Mouse (Mus musculus) heart, postnatal 10 days (tissue): Measurements from ENCODE around the gene Mctp1. TPM values are rescaled to one million over a fixed set of nuclear protein-coding genes. Genes with fewer than 3 reads are reported as not detected.
"Not testable (repeated sequence)": the region's sequence is repeated elsewhere in the genome, so short reads cannot be mapped to it uniquely, and the experiment has no call there.

Experiments
- DNase-seq, 2 experiments: peaks; one replicate each; pipeline ENCODE4 v3.0.0; 2021
- intact Hi-C: fragments of 180-260 bp; cut with DNase I; formaldehyde crosslinking; loops from one replicate; pipeline ENCODE4 v1.15.1; 2025
- total RNA-seq, 2 experiments: library from RNA; stranded (reverse); gene quantifications; 2 replicates each; pipeline ENCODE4 v1.2.3; 2021

The Mctp1 gene
- total RNA-seq, 2 experiments from 2014 or later, result 1.3 to 1.4 TPM

GRCm38 (mm10) chr13:76895770-76896456, 511.6 kb downstream of the Mctp1 start:
- intact Hi-C loops, result no loop called here
- no peak for DNase-seq

- no peak for DNase-seq
- intact Hi-C loops, result no loop called here
These were observed 512.1 kb downstream of the Mctp1 start for GRCm38 (mm10) chr13:76896457-76896790.

GRCm38 (mm10) chr13:76918321-76918720, 534.0 kb downstream of the Mctp1 start:
- intact Hi-C loops, result no loop called here

GRCm38 (mm10) chr13:76926851-76927250, 542.5 kb downstream of the Mctp1 start:
- intact Hi-C loops, result no loop called here
- no peak for DNase-seq

More at GRCm38 (mm10) chr13:76918321-76918720, 534.0 kb downstream of the Mctp1 start:
- DNase-seq, result no peak

DNA sequence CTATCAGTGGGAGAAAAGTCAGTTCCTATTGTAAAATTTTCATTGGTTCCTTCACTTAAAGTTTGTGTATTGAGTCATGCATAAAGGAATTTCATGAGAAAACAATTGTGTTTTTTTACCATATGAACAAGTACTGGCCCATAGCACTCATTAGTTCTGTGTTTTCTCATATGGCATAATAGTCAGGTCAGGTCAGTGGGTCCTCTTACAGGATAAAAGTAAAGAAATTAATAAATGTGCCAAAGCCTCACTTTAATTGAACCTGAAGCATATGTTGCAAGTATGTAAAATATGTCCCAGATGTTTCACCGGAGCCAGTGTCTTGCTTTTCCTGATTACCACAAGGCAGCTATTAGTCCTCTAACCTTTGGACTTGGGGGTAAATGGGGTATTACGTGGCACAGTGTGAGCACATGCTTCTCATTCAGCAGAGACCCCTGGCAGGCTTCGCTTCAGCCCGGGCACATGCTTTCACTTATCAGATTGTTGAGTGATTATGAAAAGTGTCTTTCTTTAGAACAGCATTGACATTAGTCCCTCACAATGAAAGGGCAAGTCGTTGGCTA, 543.6 kb downstream of the Mctp1 start:
- intact Hi-C loops, result no loop called here
- DNase-seq, result no peak

DNA sequence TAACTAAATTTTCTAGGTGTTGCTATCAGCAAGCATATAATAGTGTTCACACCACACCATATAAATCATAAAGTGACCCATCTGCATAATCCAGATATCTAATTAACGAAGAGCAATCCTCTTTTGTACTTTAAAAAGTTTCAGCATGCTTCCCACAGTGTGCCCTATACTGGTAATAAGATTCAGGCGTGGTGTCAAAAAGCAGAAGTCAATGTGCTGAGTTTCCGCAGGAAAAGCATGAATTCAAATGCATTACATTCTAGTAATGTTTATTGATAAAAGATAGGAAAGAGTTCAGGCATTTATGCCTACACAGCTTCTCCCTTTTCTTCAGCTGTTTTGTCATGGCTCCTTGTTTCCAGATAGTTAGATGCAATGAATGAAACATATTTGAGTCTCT, 544.8 kb downstream of the Mctp1 start:
- intact Hi-C loops, result no loop called here
- DNase-seq, result no peak

GRCm38 (mm10) chr13:76932933-76933332, 548.6 kb downstream of the Mctp1 start:
- intact Hi-C loops, result no loop called here
- no peak for DNase-seq

GRCm38 (mm10) chr13:76949234-76949633, 564.9 kb downstream of the Mctp1 start:
- intact Hi-C loops, result no loop called here
- DNase-seq, result no peak

DNA sequence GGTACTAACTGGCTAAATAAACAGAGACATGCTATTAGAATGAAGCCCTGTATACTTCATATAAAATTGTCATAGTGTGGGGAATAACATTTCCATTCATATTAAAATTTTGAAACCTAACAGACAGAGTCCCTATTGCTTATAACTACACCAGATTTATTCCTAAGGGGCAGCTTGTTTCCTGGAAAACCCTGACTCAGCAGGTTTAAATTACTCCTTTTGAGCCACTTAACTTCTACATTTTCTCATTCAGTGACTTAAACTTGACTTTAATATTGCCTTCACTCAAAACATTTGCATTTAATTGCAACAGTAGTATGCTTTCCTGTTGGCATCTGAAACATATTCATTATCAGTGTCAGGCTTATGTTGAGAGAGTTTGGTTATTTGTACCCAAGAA, 583.3 kb downstream of the Mctp1 start:
- DNase-seq, result no peak
- intact Hi-C loops, result loop anchor here (5.0 to 10.0 kb wide), 2 partner anchors 447 to 1235 kb away; no protein-coding TSS in a partner anchor

GRCm38 (mm10) chr13:76969386-76969785, 585.1 kb downstream of the Mctp1 start:
- intact Hi-C loops, result loop anchor here (2.0 to 10.0 kb wide), 3 partner anchors 245 to 1233 kb away; no protein-coding TSS in a partner anchor
- DNase-seq, result peak; percentile 38 to 56

GRCm38 (mm10) chr13:76971046-76971445, 586.7 kb downstream of the Mctp1 start:
- not testable (repeated sequence) for DNase-seq
- intact Hi-C loops, result loop anchor here (5.0 kb wide), 1 partner anchor 1216 kb away; no protein-coding TSS in a partner anchor

GRCm38 (mm10) chr13:77002628-77003027, 618.3 kb downstream of the Mctp1 start:
- no peak for DNase-seq
- intact Hi-C loops, result no loop called here

DNA sequence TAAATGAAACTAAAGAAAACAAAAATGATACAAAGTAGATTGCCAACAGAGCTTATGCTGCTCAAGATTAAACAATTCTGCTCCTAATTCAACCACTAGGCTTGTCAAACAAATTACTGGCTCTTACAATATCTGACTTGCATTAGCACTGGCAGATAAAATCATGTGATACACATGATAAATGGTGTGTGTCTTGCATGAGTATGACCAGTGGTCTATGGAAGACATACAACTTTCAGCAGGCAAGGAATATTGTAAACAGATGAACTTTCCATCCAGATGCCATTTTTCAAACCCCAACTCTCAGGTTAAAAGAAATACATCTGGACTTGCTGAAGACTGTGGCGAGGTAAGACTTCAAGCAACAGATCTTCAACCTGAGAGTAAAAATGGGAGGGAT, 619.3 kb downstream of the Mctp1 start:
- DNase-seq, result no peak
- intact Hi-C loops, result no loop called here

- DNase-seq, result no peak
- intact Hi-C loops, result no loop called here
These were observed 634.5 kb downstream of the Mctp1 start for GRCm38 (mm10) chr13:77018851-77019250.

DNA sequence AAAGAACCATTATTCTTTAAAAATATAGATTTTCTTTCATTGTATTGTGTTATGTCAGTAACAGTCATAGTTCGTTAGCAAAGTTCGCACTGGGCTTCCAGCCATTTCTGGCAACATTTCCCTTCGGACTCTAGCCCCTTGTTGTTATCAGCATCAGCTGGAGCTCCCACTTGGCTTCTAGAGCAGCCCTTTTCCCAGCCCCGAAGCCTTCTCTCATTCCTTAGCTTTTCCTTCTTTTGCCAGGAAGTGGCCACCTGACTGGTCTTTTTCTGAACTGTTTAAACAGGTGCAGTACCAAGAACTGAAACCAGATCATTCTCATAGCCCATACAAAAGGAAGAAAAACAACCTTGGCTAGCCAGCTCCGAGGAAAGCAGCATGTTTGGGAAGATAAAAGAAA, 645.3 kb downstream of the Mctp1 start:
- intact Hi-C loops, result no loop called here
- peak; percentile 25 to 35 for DNase-seq

GRCm38 (mm10) chr13:77043375-77043774, 659.0 kb downstream of the Mctp1 start:
- DNase-seq, result no peak
- intact Hi-C loops, result loop anchor here (10.0 kb wide), 1 partner anchor 821 kb away; no protein-coding TSS in a partner anchor

DNA sequence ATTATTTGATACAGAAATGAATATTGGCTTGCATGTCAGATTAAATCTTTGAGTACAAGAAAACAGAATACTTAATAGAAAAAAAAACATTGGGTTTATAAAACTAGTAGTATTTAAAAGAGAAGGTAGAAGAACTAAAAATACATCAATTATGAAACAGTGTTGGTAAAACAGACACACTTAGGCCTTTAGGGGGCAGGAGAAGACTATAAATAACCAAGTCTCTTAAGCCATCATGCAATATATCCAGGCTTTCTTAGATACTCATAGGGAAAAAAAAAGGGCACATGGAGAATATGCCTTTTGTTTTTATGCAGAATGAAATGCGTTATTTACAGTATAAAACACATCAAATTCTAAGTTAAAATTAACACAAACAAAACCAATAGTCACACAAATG, 661.0 kb downstream of the Mctp1 start:
- intact Hi-C loops, result loop anchor here (5.0 to 10.0 kb wide), 3 partner anchors 167 to 1157 kb away; no protein-coding TSS in a partner anchor

GRCm38 (mm10) chr13:77046416-77046815, 662.1 kb downstream of the Mctp1 start:
- intact Hi-C loops, result loop anchor here (5.0 to 10.0 kb wide), 3 partner anchors 166 to 1156 kb away; no protein-coding TSS in a partner anchor

More for the DNA sequence above, 661.0 kb downstream of the Mctp1 start:
- DNase-seq, result peak in 1 of 2 experiments; percentile 20

GRCm38 (mm10) chr13:77047179-77047931, 663.0 kb downstream of the Mctp1 start:
- intact Hi-C loops, result loop anchor here (5.0 to 10.0 kb wide), 3 partner anchors 165 to 1155 kb away; no protein-coding TSS in a partner anchor
- DNase-seq, result no peak

More at GRCm38 (mm10) chr13:77046416-77046815, 662.1 kb downstream of the Mctp1 start:
- no peak for DNase-seq

GRCm38 (mm10) chr13:77048461-77048860, 664.1 kb downstream of the Mctp1 start:
- intact Hi-C loops, result loop anchor here (5.0 to 10.0 kb wide), 3 partner anchors 164 to 1154 kb away; no protein-coding TSS in a partner anchor
- DNase-seq, result no peak

- no peak for DNase-seq
- intact Hi-C loops, result loop anchor here (5.0 to 10.0 kb wide), 3 partner anchors 163 to 1153 kb away; no protein-coding TSS in a partner anchor
These were observed 665.4 kb downstream of the Mctp1 start for GRCm38 (mm10) chr13:77049736-77050135.
